Mouse (Mus musculus): ENCODE measurements around the gene Pmepa1.
A peak's percentile ranks its signal among the peaks of the same experiment; 100 is the strongest.

DNA sequence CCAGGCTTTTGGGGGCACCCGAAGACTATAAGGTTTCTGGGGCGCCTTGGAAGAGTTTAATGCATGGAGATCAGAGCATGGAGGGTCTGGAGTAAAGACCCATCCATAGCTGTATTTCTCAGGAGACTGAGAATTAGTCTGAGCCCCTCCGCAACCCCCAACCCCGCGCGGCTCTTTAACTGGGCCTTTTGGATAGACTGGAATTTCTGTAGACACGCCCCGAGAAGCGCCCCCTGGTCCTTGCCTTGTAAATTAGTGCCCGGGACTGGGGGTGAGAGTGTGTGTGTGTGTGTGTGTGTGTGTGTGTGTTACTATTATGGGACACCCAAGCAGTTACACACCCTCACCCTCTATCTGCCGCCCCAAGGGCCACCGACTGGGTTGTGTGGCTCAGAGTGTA, 526 bp upstream of the Pmepa1 start:
- TF ChIP-seq CTCF (IDR thresholded peaks at IDR 0.05; ENCODE audit: low read depth) (no peak), EP300 (IDR thresholded peaks at IDR 0.05; ENCODE audit: low read depth) (peak; percentile 62; the same call in 1 of the 2 replicates)
